Comparison of ENCODE assay signal across 22 mouse cellular contexts in the genomic region with DNA sequence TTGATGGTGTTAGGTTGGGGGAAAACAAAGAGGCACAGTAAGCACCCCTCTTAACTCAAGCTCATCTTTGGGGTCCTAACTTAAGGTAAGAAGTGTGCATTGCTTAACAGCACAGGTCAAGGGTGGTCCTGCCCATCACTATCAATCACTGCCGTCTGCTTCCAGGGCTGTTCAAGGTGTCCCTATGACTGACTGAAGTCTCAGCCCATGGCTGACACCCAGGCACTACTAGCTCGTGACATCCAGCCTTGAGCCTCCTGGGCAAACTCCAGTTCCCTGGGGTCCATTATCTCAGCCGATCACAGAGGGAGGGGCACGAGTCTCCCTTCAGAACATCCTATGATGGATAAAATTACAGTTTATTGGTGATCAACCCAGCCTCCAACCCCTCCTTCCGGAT. TPM values are rescaled to one million over a fixed set of nuclear protein-coding genes. Genes with fewer than 3 reads are reported as not detected.
DNase-seq lines count a peak whose midpoint lies in the region; ATAC-seq and TF ChIP-seq lines count a peak whose summit lies in the region.
"Had no signal": no experiment of that assay in that cellular context is flagged by ENCODE, and none has a peak within 500 bp of the region (broad histone marks: within the 10 kb centered on the region; RNA-seq: fewer than 3 reads in every experiment).

No protein-coding gene starts in this region.

- TF ChIP-seq EP300 in stomach, postnatal 0 days (optimal IDR thresholded peaks at IDR 0.05): no peak
- TF ChIP-seq EP300 in ES-Bruce4 (IDR thresholded peaks at IDR 0.05; ENCODE audit: insufficient read depth, low read depth, low read length) (peak; percentile 82; the same call in 1 of the 2 replicates), MEL (IDR thresholded peaks at IDR 0.05; ENCODE audit: low read depth in 1 of 2, low read length in 2 of 2) (no peak)

- H3K27ac ChIP-seq in stomach, embryonic 14.5 days (ENCODE audit: low read length): no peak overlapping the region
- no peak overlapping the region for H3K27ac ChIP-seq in stomach, postnatal 0 days (replicated peaks)
- H3K27ac ChIP-seq in ES-Bruce4 (ENCODE audit: insufficient read depth, low read length) (peak overlapping the region; percentile 90), MEL (ENCODE audit: control insufficient read depth, low read depth, low read length) (no peak overlapping the region)
- H3K27ac ChIP-seq in small intestine, adult 2 months (ENCODE audit: insufficient read depth, low read depth, low read length): peak overlapping the region; percentile 19
- H3K27ac ChIP-seq: embryonic facial prominence, embryonic 10.5 days; embryonic facial prominence, embryonic 12.5 days; forebrain, embryonic 13.5 days; forebrain, embryonic 15.5 days had no signal

- WGBS in stomach, embryonic 14.5 days: 89% methylated on average over 5 of the region's 5 CpGs
- WGBS in stomach, postnatal 0 days: 86% methylated on average over 5 of the region's 5 CpGs
- 80% methylated on average over 5 of the region's 5 CpGs for WGBS in small intestine, adult 2 months

- no peaks in the 10 kb centered on the region for H3K36me3 ChIP-seq in stomach, embryonic 14.5 days (ENCODE audit: control insufficient read depth, insufficient read depth, low read length)
- H3K36me3 ChIP-seq in stomach, postnatal 0 days (ENCODE audit: control insufficient read depth, insufficient read depth, low read length): no peaks in the 10 kb centered on the region
- H3K36me3 ChIP-seq in ES-Bruce4 (ENCODE audit: control insufficient read depth, insufficient read depth, low read length, poor library complexity, severe bottlenecking): 0 out of 2 replicates have a peak, but pooled peaks cover 4% of the 10 kb centered on the region
- peaks cover 0 to 2% of the 10 kb centered on the region in 2 experiments; a peak in 2 of 4 replicates for H3K36me3 ChIP-seq in MEL (ENCODE audit: control insufficient read depth in 1 of 2, insufficient read depth in 2 of 2, low read length in 2 of 2)
- H3K36me3 ChIP-seq in small intestine, adult 2 months (ENCODE audit: control insufficient read depth, insufficient read depth, low read length): no peaks in the 10 kb centered on the region
- H3K36me3 ChIP-seq: embryonic facial prominence, embryonic 12.5 days; forebrain, embryonic 15.5 days; G1E had no signal

- H3K27me3 ChIP-seq in stomach, embryonic 14.5 days (ENCODE audit: control insufficient read depth, insufficient read depth, low read length): no peaks in the 10 kb centered on the region
- no peaks in the 10 kb centered on the region for H3K27me3 ChIP-seq in stomach, postnatal 0 days (ENCODE audit: control insufficient read depth, insufficient read depth, low read length)
- H3K27me3 ChIP-seq in ES-Bruce4 (ENCODE audit: control insufficient read depth, insufficient read depth, low read length, poor library complexity, severe bottlenecking) (no peaks in the 10 kb centered on the region), MEL (ENCODE audit: control insufficient read depth in 1 of 2, insufficient read depth in 2 of 2, low read length in 2 of 2) (no peaks in the 10 kb centered on the region)
- H3K27me3 ChIP-seq in small intestine, adult 2 months (ENCODE audit: control insufficient read depth, insufficient read depth, low read length): no peaks in the 10 kb centered on the region
- H3K27me3 ChIP-seq: embryonic facial prominence, embryonic 12.5 days; forebrain, embryonic 13.5 days; forebrain, embryonic 15.5 days had no signal

- H3K4me3 ChIP-seq in stomach, embryonic 14.5 days (ENCODE audit: low read depth, low read length): no peak overlapping the region
- H3K4me3 ChIP-seq in stomach, postnatal 0 days (ENCODE audit: low read depth, low read length): no peak overlapping the region
- no peak overlapping the region for H3K4me3 ChIP-seq in ES-Bruce4 (ENCODE audit: low read depth, low read length)
- H3K4me3 ChIP-seq in MEL (ENCODE audit: control insufficient read depth in 1 of 2, insufficient read depth in 1 of 2, low read depth in 2 of 2, low read length in 2 of 2): no peak overlapping the region
- H3K4me3 ChIP-seq in small intestine, adult 2 months (ENCODE audit: low read depth, low read length): no peak overlapping the region
- H3K4me3 ChIP-seq: embryonic facial prominence, embryonic 10.5 days; embryonic facial prominence, embryonic 12.5 days; erythroblast, embryonic 14.5 days; forebrain, embryonic 13.5 days; forebrain, embryonic 15.5 days had no signal

- no peak overlapping the region for H3K4me2 ChIP-seq in stomach, embryonic 14.5 days (replicated peaks; ENCODE audit: low read depth, low read length)
- H3K4me2 ChIP-seq in stomach, postnatal 0 days (replicated peaks; ENCODE audit: low read depth): no peak overlapping the region
- H3K4me2 ChIP-seq: embryonic facial prominence, embryonic 12.5 days; forebrain, embryonic 13.5 days; forebrain, embryonic 15.5 days had no signal

- no peak for TF ChIP-seq POLR2A in ES-Bruce4 (IDR thresholded peaks at IDR 0.05; ENCODE audit: insufficient read depth, low read length)
- no peak for TF ChIP-seq POLR2A in MEL (IDR thresholded peaks at IDR 0.05; ENCODE audit: control insufficient read depth in 1 of 2, insufficient read depth in 1 of 2, low read depth in 1 of 2, low read length in 2 of 2, poor library complexity in 1 of 2)
- TF ChIP-seq POLR2A in small intestine, adult 2 months (IDR thresholded peaks at IDR 0.05; ENCODE audit: low read depth, low read length): no peak

- TF ChIP-seq CTCF in stomach, postnatal 0 days (IDR thresholded peaks at IDR 0.05; ENCODE audit: low read depth): no peak
- TF ChIP-seq CTCF in ES-Bruce4 (IDR thresholded peaks at IDR 0.05; ENCODE audit: low read depth, low read length) (no peak), MEL (IDR thresholded peaks at IDR 0.05 in 2 of 3, conservative IDR thresholded peaks at IDR 0.05 in 1 of 3; ENCODE audit: control insufficient read depth in 1 of 3, insufficient read depth in 1 of 3, low read depth in 2 of 3, low read length in 3 of 3, poor library complexity in 1 of 3, severe bottlenecking in 1 of 3) (no peak)
- no peak for TF ChIP-seq CTCF in small intestine, adult 2 months (IDR thresholded peaks at IDR 0.05; ENCODE audit: extremely low read depth, insufficient read length, insufficient replicate concordance, low read depth, low read length)

- DNase-seq in stomach, postnatal 0 days (ENCODE audit: low spot score): no peak
- DNase-seq in MEL (ENCODE audit: low read depth, low spot score): no peak
- DNase-seq in heart, postnatal 14 days: no peak
- DNase-seq in left cerebral cortex, postnatal 25 days (ENCODE audit: low spot score in 2 of 2): no peak
- DNase-seq: adrenal gland, postnatal 10 days; adrenal gland, postnatal 25 days; cerebellum, adult 11 months; cerebellum, adult 2 months; cerebellum, adult 9-10 months; cerebellum, postnatal 10 days; cerebellum, postnatal 25 days; forebrain, postnatal 0 days had no signal

- peak; percentile 44; the same call in 1 of the 2 replicates for ATAC-seq in stomach, embryonic 14.5 days (ENCODE audit: insufficient number of reproducible peaks, insufficient read depth, low FRiP score, low read depth)
- ATAC-seq in stomach, postnatal 0 days (ENCODE audit: low FRiP score, low TSS enrichment): no peak
- ATAC-seq in erythroblast, adult 5-6 weeks (replicated peaks; ENCODE audit: low FRiP score, poor library complexity, severe bottlenecking): no peak
- ATAC-seq: forebrain, embryonic 13.5 days; forebrain, embryonic 15.5 days; forebrain, postnatal 0 days had no signal

- intact Hi-C loops in heart, postnatal 14 days (cut with DNase I): no loop called here
- intact Hi-C loops in left cerebral cortex, postnatal 25 days (cut with DNase I): no loop called here

- no peaks in the 10 kb centered on the region for H3K79me2 ChIP-seq in MEL (ENCODE audit: control insufficient read depth, insufficient read depth, low read length, poor library complexity)

- no peaks in the 10 kb centered on the region for H3K4me1 ChIP-seq in stomach, embryonic 14.5 days (ENCODE audit: control insufficient read depth, insufficient read depth, low read length)
- no peaks in the 10 kb centered on the region for H3K4me1 ChIP-seq in stomach, postnatal 0 days (replicated peaks; ENCODE audit: control insufficient read depth, insufficient read depth)
- H3K4me1 ChIP-seq in ES-Bruce4 (ENCODE audit: control insufficient read depth, insufficient read depth, low read length) (peaks cover 2% of the 10 kb centered on the region), MEL (ENCODE audit: control insufficient read depth in 1 of 2, insufficient read depth in 2 of 2, low read length in 2 of 2) (0 out of 4 replicates have a peak, but pooled peaks cover 0 to 8% of the 10 kb centered on the region in 2 experiments)
- H3K4me1 ChIP-seq in small intestine, adult 2 months (ENCODE audit: control insufficient read depth, insufficient read depth, insufficient read length, low read length): peaks cover 9% of the 10 kb centered on the region; the same call in 1 of the 2 replicates
- H3K4me1 ChIP-seq: embryonic facial prominence, embryonic 10.5 days; embryonic facial prominence, embryonic 12.5 days; forebrain, embryonic 13.5 days; forebrain, embryonic 15.5 days had no signal

- TF ChIP-seq RAD21 in MEL (IDR thresholded peaks at IDR 0.05; ENCODE audit: low read depth, low read length): no peak

- no peak overlapping the region for H3K9ac ChIP-seq in stomach, embryonic 14.5 days (replicated peaks; ENCODE audit: low read depth, low read length)
- H3K9ac ChIP-seq in stomach, postnatal 0 days (ENCODE audit: low read length): no peak overlapping the region
- H3K9ac ChIP-seq in ES-Bruce4 (ENCODE audit: low read depth, poor library complexity, severe bottlenecking) (no peak overlapping the region; the same call in 1 of the 2 replicates), MEL (ENCODE audit: control insufficient read depth, low read depth, low read length, poor library complexity, severe bottlenecking) (no peak overlapping the region)
- H3K9ac ChIP-seq: embryonic facial prominence, embryonic 12.5 days; forebrain, embryonic 13.5 days; forebrain, embryonic 15.5 days; forebrain, postnatal 0 days had no signal

- H3K9me3 ChIP-seq in stomach, embryonic 14.5 days (ENCODE audit: control insufficient read depth, low read depth, low read length): no peaks in the 10 kb centered on the region
- no peaks in the 10 kb centered on the region for H3K9me3 ChIP-seq in stomach, postnatal 0 days (ENCODE audit: control insufficient read depth, low read length)
- 0 out of 2 replicates have a peak, but pooled peaks cover 8% of the 10 kb centered on the region for H3K9me3 ChIP-seq in ES-Bruce4 (replicated peaks; ENCODE audit: control insufficient read depth, insufficient read depth, low read length, poor library complexity, severe bottlenecking)
- H3K9me3 ChIP-seq in MEL (replicated peaks; ENCODE audit: insufficient read depth, low read length): no peaks in the 10 kb centered on the region
- H3K9me3 ChIP-seq: embryonic facial prominence, embryonic 12.5 days; forebrain, embryonic 13.5 days; forebrain, embryonic 15.5 days had no signal

RNA-seq across cellular contexts. Expression of gene Tgif1, which starts 12.7 kb away (rescaled TPM):
- 65.0 and 66.5 TPM in 2 replicates for polyA plus RNA-seq in stomach, embryonic 14.5 days (2014; fragmentation: Nextera tagmentation; extraction: Ambion mirVana)
- polyA plus RNA-seq in stomach, postnatal 0 days (2015; fragmentation: Nextera tagmentation; extraction: Ambion mirVana): 34.7 and 35.6 TPM in 2 replicates
- 218 and 227 TPM in 2 replicates for polyA plus RNA-seq in ES-Bruce4 (2011; ENCODE audit: insufficient read depth, insufficient read length, low read depth, missing spikeins)
- 9.1 and 10.9 TPM in 2 replicates for total RNA-seq in MEL (2012; rRNA removed)
- 10 to 100 TPM in 1 of 2 experiments, not detected in 1; 29.5 TPM for polyA plus RNA-seq in MEL (2012; ENCODE audit: insufficient read depth in 1 of 2, insufficient read length in 2 of 2, low read depth in 1 of 2, low replicate concordance in 2 of 2, missing spikeins in 1 of 2)
- polyA plus RNA-seq in small intestine, adult 2 months (2012; rRNA removed): 10.9 and 26.4 TPM in 2 replicates
- total RNA-seq in heart, postnatal 14 days (2021): 10 to 100 TPM in 1 of 2 experiments, 1 to 10 TPM in 1; 8.5 to 10.1 TPM
- total RNA-seq in left cerebral cortex, postnatal 25 days (2021): 1 to 10 TPM; 1.5 to 2.1 TPM
- 4.2 and 7.5 TPM in 2 replicates for total RNA-seq in erythroblast, adult 5-6 weeks (2015; ENCODE audit: low replicate concordance)
- total RNA-seq in erythroblast, adult 5-6 weeks (2017; ENCODE audit: low replicate concordance): 2.0 and 4.3 TPM in 2 replicates

Comparison
In these comparisons a context has a peak if more than half of its experiments do, and no peak if none do; other contexts are left out.
1. H3K27ac ChIP-seq: peak in ES-Bruce4 (single experiment) and small intestine, adult 2 months (single experiment); none in stomach, embryonic 14.5 days (single experiment), stomach, postnatal 0 days (single experiment) and MEL (single experiment).